Mouse (Mus musculus) MEL (cell line): ENCODE results near the gene Cntnap2.
"Not testable (repeated sequence)": the region's sequence is repeated elsewhere in the genome, so short reads cannot be mapped to it uniquely, and the experiment has no call there.

Source experiments
- CTCF ChIP-seq, 3 experiments: IDR thresholded peaks in 2 of 3; conservative IDR thresholded peaks in 1 of 3; 2 replicates each; pipeline ENCODE4 v1.5.1; 2011 to 2012; ENCODE audit warnings: low read length in 3 of 3, low read depth in 2 of 3, mild to moderate bottlenecking in 2 of 3, improper control_type of control experiment in 1 of 3, inconsistent platforms in 1 of 3, mixed read lengths in 1 of 3, moderate library complexity in 1 of 3; ENCODE audit not compliant: control insufficient read depth in 1 of 3, insufficient read depth in 1 of 3, poor library complexity in 1 of 3, severe bottlenecking in 1 of 3
- MEF2A ChIP-seq: IDR thresholded peaks from 2 replicates; pipeline ENCODE4 v1.6.1; 2014; ENCODE audit warnings: low read depth, mild to moderate bottlenecking, inconsistent platforms, low read length, improper control_type of control experiment; ENCODE audit not compliant: poor library complexity, insufficient replicate concordance, severe bottlenecking; ENCODE audit errors: extremely low read depth

GRCm38 (mm10) chr6:47176157-47176555 lies 2117.0 kb downstream of the Cntnap2 start:
- TF ChIP-seq CTCF (IDR thresholded peaks at IDR 0.05 in 2 of 3, conservative IDR thresholded peaks at IDR 0.05 in 1 of 3; ENCODE audit: control insufficient read depth in 1 of 3, insufficient read depth in 1 of 3, low read depth in 2 of 3, low read length in 3 of 3, poor library complexity in 1 of 3, severe bottlenecking in 1 of 3); MEF2A: not testable (repeated sequence)
